Mouse (Mus musculus) urinary bladder, postnatal 4 days (tissue): ENCODE data around the gene Anxa5.

Experiments used
- DNase-seq, 2 experiments: peaks; one replicate each; pipeline ENCODE4 v3.0.0; 2021 to 2022; ENCODE audit warnings: low spot score in 2 of 2

Gene Anxa5

DNA sequence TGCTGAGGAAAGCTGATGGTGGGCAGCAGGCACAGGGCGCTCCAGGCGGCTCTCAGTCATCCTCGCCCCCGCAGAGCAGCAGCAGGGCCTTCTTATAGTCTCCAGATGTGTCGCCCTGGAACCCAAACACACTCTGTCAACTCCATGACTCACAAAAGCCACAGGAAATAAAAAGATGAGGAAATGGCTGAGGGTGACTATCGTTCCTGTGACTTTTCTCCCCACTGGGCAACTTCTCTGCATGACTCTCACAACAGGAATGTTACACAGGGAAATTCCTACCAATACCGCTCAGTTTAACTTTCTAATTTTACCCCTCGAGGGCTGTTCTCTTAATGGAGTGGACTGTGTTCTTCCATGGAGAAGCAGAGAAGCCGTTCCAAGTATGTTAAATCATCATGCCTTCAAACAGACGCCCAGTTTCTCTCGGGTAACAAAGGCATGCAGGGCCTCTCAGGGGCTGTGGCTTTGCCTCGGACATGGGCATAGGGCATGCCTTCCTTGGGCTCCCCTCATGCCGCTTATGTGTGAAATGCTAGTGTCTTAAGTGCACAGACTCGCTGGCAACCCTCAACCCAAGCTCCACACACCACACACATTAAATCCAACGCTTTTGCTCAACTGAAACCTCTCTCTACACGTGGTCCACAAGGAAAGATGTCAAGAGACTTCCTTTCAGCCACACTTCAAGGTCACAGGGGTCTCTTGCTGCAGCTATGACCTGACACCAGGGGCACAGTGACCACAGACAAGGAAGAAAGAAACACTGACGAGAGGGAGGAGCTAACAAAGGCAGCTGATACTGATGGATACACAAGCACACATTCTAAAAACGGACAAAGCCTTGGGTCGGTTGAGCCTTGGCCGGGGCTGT lies 26.2 kb downstream of the Anxa5 start:
- DNase-seq, result no peak

DNA sequence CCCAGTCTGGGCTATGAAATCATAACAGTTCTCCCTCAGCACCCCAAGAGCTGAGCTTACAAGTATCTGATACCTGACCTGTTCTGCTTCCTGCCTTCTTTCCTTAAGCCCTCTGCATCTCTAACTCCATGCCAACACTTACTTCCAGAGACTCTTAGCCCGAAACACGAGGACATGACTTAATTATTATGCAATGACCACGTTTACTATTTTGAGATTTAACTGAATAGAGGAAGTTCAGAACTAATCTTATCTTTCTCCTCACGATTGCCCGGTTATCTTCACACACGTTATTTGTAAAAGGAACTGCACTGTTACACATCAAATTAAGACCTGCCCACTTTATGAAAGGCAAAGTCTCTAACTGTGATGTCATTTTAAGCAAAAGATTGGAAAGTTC lies 28.8 kb downstream of the Anxa5 start:
- DNase-seq, result no peak

DNA sequence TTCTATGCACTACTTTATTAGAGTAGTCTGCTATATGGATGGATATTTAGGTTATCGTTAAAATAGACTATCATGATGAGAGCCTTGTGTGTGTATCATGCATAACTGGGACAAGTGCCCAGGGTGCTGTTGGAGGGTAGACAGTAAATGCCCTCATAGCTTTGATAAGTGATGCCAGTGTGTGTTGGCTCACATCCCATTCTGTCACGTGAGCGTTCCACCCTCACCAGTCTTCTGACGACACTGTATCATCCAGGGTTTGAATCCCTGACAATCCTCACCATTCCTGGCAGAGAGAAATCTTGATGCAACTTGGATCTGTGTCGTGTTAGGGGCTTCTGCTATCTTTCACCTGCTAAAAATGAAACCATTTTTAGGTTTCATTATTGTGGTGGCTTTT lies 29.2 kb downstream of the Anxa5 start:
- DNase-seq, result no peak

DNA sequence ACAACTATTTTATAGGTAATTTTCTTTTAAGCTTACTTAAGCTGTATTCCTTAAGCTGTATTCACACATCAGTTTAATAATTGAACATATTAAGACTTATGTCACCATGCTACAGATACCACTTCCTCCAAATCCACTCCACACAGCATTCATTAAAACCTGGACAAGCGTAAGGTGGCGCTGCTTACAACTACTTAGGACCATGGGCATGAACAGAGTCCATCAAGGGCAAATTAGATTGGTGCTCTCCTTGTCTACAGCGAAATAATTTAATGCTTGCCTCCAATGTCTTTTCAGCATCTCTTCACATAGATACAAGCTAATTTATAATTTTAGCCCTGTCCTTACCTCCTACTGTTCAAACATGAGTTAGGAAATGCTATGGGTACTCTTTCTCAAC lies 29.7 kb downstream of the Anxa5 start:
- DNase-seq, result no peak

DNA sequence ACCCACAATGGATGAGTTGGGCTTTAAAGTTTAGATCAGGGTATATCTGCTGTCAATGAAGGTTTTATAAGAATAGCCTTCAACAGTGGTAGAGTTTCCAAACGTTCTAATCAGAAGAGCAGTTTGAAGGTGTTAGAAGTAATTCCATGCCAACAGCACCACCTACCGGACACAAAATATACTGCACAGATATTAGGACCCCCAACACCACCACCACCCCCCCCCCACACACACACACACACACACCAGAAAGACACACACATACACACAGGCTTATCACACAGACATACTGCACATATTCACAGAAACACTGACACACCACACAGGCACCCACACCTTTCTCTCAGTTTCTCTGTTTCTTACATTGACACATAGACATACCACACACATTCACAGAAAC lies 33.3 kb downstream of the Anxa5 start:
- no peak for DNase-seq

GRCm38 (mm10) chr3:36440280-36440679 lies 35.4 kb downstream of the Anxa5 start:
- DNase-seq, result no peak

DNA sequence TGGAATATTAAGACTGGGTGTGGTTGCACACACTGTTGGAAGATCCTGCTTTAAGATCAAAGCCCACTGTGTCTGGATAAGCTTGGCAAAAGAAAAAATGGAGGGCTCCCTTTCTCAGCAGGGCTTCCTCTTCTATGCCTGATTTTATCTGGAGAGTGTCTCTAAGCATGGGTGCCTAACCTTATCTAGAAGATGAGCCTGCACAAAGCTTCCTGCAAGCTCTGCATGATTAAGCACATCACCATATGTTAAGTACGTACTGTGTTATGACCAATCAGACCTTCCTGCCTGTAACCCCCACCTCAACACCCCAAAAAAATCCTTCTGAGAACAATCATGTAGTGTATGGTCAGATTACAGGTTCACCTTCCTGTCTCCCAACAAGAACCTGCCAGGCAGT lies 45.3 kb downstream of the Anxa5 start:
- DNase-seq, result no peak

DNA sequence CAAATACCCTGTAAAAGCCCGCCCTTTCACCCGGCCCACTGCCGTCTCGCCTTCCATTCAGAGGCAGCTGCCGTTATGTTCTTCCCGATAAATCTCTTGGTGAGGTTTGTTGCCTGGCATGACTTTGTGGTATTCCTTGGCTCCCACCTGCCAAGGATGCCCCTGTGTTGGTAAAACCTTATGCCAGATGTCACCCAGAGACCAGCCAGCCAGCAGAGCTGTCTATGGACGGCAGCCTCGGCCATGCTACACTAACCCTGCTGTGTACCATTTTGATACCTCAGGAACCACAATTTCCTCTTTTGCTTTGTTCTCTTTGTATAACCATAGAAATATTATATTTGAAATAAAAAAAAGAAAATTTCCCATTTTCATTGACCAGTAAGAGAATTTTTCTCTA lies 48.3 kb downstream of the Anxa5 start:
- DNase-seq, result no peak

DNA sequence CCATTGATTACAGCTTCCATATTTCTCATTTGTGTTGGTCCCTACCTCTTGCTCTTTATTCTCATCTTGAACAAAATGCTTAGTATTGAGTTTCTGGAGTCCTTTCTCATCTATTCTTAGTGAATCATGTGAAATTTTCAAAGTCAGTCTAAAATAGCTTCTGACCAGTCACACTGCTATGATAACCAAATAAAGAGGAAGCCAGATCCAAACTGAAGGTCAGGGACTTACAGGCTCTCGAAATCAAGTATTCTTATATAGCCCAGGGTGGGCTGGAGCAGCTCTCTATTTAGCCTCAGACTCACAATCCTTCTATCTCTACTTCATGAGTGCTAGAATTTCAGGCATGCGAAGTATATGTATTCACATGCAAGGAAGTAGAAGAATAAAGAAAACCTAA lies 66.2 kb downstream of the Anxa5 start:
- no peak for DNase-seq

DNA sequence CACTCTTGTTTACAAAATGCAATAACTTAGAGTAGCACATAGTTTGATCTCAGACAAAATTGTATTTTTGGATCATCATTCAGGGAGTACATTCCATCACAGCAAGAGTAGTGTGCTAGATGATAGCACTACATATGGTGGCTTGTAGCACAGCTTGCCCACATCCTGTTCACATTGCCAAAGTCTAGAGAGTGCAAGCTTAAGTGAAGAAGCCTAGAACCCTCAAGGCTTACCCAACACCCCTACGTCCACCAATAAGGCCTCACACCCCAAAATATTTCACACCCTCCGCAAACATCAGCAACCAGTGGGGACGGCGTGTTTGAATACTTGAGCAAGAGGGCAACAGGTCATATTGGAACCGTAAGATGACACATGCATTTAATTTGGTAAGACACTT lies 68.7 kb downstream of the Anxa5 start:
- DNase-seq, result no peak

- DNase-seq, result no peak
Measured at GRCm38 (mm10) chr3:36406340-36406739, 69.4 kb downstream of the Anxa5 start.

GRCm38 (mm10) chr3:36401900-36402299 lies 73.8 kb downstream of the Anxa5 start:
- DNase-seq, result no peak

DNA sequence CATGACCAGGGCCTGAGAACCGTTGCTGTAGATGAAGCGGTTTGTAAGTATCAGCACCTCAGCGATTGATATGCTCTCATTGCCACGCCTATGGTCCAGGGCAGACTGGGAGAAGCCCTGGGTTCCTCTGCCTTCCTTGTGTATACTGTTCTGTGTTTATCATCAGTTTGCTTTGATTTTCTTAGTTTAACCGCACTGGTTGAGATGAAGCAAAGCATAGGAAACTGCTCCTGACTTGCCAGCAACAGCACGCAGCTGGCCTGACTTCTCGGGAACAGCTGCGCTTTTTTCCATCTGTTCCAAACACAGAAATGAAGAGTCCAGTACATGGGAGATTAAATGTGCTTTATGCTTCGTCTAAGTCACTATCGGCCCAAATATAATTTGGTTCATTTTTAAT lies 75.0 kb downstream of the Anxa5 start:
- no peak for DNase-seq
